Mouse (Mus musculus) kidney, embryonic 14.5 days (tissue): ENCODE results near the gene Eef1akmt2. TPM values are rescaled to one million over a fixed set of nuclear protein-coding genes. Genes with fewer than 3 reads are reported as not detected.

ENCODE experiments used
- ATAC-seq: fragments of 200-750 bp; cut with Nextera tagmentation; 2 replicates; pipeline ENCODE4 v1.8.0; 2017; ENCODE audit warnings: moderate number of reproducible peaks, mild to moderate bottlenecking, moderate TSS enrichment, moderate library complexity; ENCODE audit not compliant: low FRiP score, low TSS enrichment
- H3K27ac ChIP-seq: fragments of 300-500 bp; sonication (generic); 2 replicates; pipeline ENCODE4 v1.5.1; 2014; ENCODE audit warnings: low read depth, mild to moderate bottlenecking, low read length, moderate library complexity, mixed read lengths
- H3K27me3 ChIP-seq: fragments of 300-500 bp; sonication (generic); 2 replicates; pipeline ENCODE4 v1.6.1; 2014; ENCODE audit warnings: mild to moderate bottlenecking, low read length; ENCODE audit not compliant: control insufficient read depth, insufficient read depth
- H3K36me3 ChIP-seq: fragments of 300-500 bp; sonication (generic); 2 replicates; pipeline ENCODE4 v1.6.1; 2014; ENCODE audit warnings: low read length, mixed read lengths; ENCODE audit not compliant: control insufficient read depth, insufficient read depth
- H3K4me1 ChIP-seq: fragments of 300-500 bp; sonication (generic); 2 replicates; pipeline ENCODE4 v1.6.1; 2014; ENCODE audit warnings: low read length, mixed read lengths; ENCODE audit not compliant: control insufficient read depth, insufficient read depth
- H3K4me2 ChIP-seq: fragments of 300-500 bp; sonication (generic); replicated peaks from 2 replicates; pipeline ENCODE4 v1.6.1; 2014; ENCODE audit warnings: low read depth, mild to moderate bottlenecking, low read length
- H3K4me3 ChIP-seq: fragments of 300-500 bp; sonication (generic); 2 replicates; pipeline ENCODE4 v1.5.1; 2014; ENCODE audit warnings: mild to moderate bottlenecking, low read length
- H3K9ac ChIP-seq: fragments of 300-500 bp; sonication (generic); 2 replicates; pipeline ENCODE4 v1.6.1; 2014; ENCODE audit warnings: low read depth, mild to moderate bottlenecking, low read length, moderate library complexity
- H3K9me3 ChIP-seq: fragments of 300-500 bp; sonication (generic); 2 replicates; pipeline ENCODE4 v1.6.1; 2016; ENCODE audit warnings: low read length; ENCODE audit not compliant: control insufficient read depth
- WGBS: fragments of 180-500 bp; shearing (Covaris S2); extraction: QIAGEN DNeasy Blood & Tissue Kit; methylation state at CpG from one replicate; pipeline ENCODE4 v1.1.7; 2014; 5-methylcytosine and 5-hydroxymethylcytosine counted together
- polyA plus RNA-seq: library from polyadenylated mRNA; unstranded; fragments of >200 nt; fragmentation: Nextera tagmentation; extraction: Ambion mirVana; gene quantifications from 2 replicates; pipeline ENCODE4 v1.2.1, GENCODE M21; 2014

Eef1akmt2 gene
- polyA plus RNA-seq, 1 experiment from 2014 or later = 72.4 TPM

DNA sequence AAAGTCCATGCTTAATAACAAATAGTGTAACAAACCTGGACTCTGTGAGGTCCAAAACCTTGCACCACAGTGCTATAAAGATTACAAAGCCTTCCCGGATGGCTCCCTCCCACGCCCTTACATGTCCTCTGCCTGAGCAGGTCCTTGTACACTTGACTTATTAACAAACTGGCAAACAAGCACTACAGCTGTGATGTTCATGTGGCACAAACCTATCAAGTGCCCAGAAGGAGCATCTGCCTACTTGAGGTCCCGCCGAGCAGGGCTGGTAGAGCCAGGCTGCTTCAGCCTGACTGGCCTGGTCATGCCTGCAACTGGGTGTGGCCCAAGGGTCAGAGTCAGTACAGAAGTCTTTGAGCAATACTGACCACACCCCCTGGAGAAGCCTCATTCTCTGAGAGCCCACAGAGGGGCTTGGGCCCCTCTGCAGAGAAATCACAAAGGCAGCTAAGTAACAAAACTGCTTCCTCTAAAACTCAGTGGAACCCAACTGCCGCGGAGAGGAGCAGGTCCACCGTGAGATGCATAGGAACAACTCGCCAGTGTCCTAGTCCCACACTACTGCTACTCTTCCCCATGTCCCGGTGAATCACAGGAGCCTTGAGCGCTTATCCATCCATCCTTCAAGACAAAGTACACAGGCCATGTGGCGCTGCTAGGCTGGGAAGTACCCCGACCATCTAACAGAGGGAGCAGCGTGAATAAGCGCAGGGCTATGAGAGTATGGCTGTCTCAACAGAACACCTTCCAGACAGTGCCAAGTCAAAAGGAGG, 61.8 kb downstream of the Eef1akmt2 start:
- Histone ChIP-seq H3K27ac (no peak overlapping the region), H3K4me1 (peaks cover 12% of the 10 kb centered on the region), H3K9ac (no peak overlapping the region), H3K9me3 (no peaks in the 10 kb centered on the region), H3K36me3 (no peaks in the 10 kb centered on the region), H3K4me2 (no peak overlapping the region), H3K4me3 (no peak overlapping the region), H3K27me3 (no peaks in the 10 kb centered on the region)
- WGBS = 86% methylated on average over 14 of the region's 14 CpGs
- no peak for ATAC-seq

DNA sequence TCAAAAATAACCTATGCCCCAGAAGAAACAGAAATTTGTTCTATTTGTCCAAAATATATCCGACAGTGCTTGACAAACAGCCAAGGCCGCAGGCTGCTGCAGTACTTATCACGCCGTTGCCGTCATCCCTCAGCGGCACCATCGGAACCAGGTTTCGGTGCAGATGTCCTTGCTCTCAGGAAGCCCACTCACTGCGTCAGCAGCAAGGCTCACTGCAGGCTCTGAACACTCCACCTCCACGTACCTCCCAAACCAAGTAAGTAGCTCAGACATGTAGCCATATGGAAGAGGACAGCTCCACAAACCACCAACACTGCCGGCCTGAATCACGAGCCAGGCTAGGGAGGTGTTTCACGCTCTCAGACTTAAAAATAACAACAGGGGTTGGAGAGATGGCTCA, 63.6 kb downstream of the Eef1akmt2 start:
- no peak for ATAC-seq
- H3K4me2 ChIP-seq = no peak overlapping the region
- no peak overlapping the region for H3K27ac ChIP-seq
- 91% methylated on average over 13 of the region's 13 CpGs for WGBS
- H3K36me3 ChIP-seq = no peaks in the 10 kb centered on the region
- H3K4me3 ChIP-seq = no peak overlapping the region
- H3K27me3 ChIP-seq = no peaks in the 10 kb centered on the region
- peaks cover 18% of the 10 kb centered on the region for H3K4me1 ChIP-seq
- H3K9me3 ChIP-seq = no peaks in the 10 kb centered on the region
- H3K9ac ChIP-seq = no peak overlapping the region

DNA sequence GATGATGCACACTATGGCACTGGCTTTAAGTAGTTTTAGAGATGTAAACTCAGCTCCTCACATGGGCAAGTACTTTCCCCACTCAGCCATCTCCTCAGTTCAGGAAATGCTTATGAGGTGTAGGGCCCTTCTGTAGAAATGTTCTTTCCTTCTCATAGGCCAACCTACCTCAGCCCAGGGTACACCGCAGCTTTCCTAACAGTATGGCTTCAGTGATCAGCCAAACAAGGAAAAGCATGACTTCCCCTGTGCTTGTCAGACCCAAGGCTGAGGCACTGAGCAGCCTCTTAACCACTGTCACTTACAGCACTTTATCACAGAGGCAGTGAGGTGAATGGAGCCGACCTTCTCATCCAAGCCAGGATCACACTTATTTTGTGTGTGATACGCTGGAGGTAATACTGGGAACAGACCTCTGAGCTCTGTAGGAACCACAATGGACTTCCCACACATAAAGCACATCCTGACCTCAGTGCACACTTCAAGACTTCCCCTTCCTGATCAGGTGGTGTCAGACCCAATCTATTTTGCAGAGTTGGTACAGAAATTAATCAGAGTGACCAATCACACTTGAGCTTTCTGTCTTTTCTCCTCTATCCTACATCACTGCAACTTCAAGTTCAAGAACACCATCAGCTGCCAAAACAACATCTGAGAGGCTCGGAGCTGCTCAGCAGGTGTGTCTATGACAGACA, 64.8 kb downstream of the Eef1akmt2 start:
- Histone ChIP-seq H3K27ac (peak overlapping the region; percentile 18; the same call in 1 of the 2 replicates), H3K27me3 (no peaks in the 10 kb centered on the region), H3K4me1 (peaks cover 18% of the 10 kb centered on the region), H3K4me3 (no peak overlapping the region), H3K36me3 (no peaks in the 10 kb centered on the region), H3K9ac (no peak overlapping the region), H3K9me3 (no peaks in the 10 kb centered on the region), H3K4me2 (no peak overlapping the region)
- 83% methylated on average over 4 of the region's 4 CpGs for whole genome bisulfite sequencing
- no peak for ATAC-seq

DNA sequence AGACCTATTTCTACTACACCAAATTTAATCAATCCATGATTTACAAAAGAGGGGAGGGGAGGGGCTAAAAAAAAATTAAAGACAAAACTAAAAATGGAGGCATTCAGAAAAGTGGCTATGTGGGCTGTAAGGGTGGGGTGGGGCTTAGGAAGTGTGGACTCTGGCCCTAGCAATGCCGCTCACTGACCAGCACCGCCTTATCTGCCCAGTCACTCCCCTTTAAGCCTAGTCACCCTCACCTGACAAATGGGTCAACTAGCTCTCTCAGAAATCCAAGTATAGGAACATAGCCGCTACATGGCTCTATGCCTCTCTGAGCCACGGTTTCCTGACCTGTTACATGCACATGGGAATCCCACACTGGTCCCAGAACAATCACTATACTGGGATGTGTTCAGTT, 65.5 kb downstream of the Eef1akmt2 start:
- peaks cover 19% of the 10 kb centered on the region for H3K4me1 ChIP-seq
- WGBS = 95% methylated on average over 4 of the region's 4 CpGs
- peak overlapping the region; percentile 56; the same call in 1 of the 2 replicates for H3K27ac ChIP-seq
- no peak overlapping the region for H3K9ac ChIP-seq
- H3K9me3 ChIP-seq = no peaks in the 10 kb centered on the region
- no peaks in the 10 kb centered on the region for H3K27me3 ChIP-seq
- H3K4me3 ChIP-seq = no peak overlapping the region
- no peak overlapping the region for H3K4me2 ChIP-seq
- no peak for ATAC-seq
- H3K36me3 ChIP-seq = no peaks in the 10 kb centered on the region

DNA sequence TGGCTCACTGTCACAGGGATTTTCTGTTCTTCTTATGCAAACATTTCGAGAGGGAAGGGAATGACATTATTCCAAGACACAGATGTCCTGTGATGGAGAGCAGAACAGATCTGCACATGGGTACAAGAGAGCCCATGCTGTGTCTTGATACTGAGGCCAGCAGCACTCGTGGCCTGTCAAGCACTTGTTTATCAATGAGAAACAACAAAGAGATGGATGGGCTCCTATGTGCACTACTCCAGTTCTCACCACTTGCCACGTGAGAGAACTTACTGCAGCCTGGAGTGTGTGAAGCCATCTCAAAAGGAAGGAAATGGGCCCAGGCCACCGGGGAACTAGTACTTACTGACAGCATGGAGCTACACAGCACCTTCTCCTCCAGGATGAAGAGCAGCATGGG, 66.0 kb downstream of the Eef1akmt2 start:
- Histone ChIP-seq H3K9ac (no peak overlapping the region), H3K9me3 (no peaks in the 10 kb centered on the region), H3K4me3 (no peak overlapping the region), H3K4me2 (no peak overlapping the region), H3K36me3 (no peaks in the 10 kb centered on the region), H3K27ac (peak overlapping the region; percentile 56; the same call in 1 of the 2 replicates), H3K4me1 (peaks cover 24% of the 10 kb centered on the region), H3K27me3 (no peaks in the 10 kb centered on the region)
- no peak for ATAC-seq
- 41% methylated on average over 4 of the region's 4 CpGs for WGBS

DNA sequence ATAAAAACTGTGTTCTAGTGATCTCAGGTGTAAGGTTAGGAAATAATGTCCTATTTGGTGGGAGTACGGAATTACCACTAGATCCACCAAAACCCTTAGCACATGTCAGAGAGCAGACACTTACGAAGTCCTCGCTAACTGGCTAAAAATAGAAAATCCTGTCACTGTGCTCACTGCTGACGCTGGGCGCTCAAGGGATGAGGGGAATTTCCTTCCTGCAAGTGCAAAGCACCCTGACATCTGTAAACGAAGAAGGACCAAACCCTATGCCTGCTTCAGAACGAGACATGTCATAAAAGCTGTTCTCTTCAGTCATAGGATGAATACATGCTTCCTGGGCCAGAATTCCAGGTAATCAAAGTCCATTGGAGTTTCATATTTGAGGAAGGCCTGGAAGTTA, 66.5 kb downstream of the Eef1akmt2 start:
- Histone ChIP-seq H3K27me3 (no peaks in the 10 kb centered on the region), H3K4me2 (no peak overlapping the region), H3K9ac (no peak overlapping the region), H3K9me3 (no peaks in the 10 kb centered on the region), H3K4me3 (no peak overlapping the region), H3K36me3 (no peaks in the 10 kb centered on the region), H3K4me1 (peaks cover 29% of the 10 kb centered on the region), H3K27ac (peak overlapping the region; percentile 56)
- WGBS = 44% methylated on average over 7 of the region's 7 CpGs
- ATAC-seq = no peak

DNA sequence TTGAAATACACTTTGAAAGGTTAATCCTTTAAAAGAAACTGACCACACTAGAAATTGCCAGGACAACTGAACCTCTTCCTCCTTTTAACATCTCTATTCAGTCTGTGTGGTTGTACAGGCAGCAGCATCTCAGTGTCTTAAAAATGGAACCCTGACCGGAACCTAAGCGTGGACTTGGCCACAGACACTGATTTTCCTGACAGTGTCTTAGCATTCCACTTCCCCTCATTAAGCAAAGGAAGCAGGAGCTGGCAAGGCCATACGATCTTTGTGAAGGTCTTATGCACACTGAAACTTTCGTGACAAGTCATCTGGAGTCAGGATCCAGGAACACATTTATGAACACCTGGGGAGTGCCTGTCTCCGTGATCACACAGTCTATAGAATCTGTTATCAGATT, 68.4 kb downstream of the Eef1akmt2 start:
- 0 out of 2 replicates have a peak, but pooled peaks cover under 1% of the 10 kb centered on the region for H3K36me3 ChIP-seq
- no peak overlapping the region for H3K4me2 ChIP-seq
- H3K27ac ChIP-seq = no peak overlapping the region; the same call in 1 of the 2 replicates
- no peak overlapping the region for H3K9ac ChIP-seq
- peaks cover 37% of the 10 kb centered on the region for H3K4me1 ChIP-seq
- 74% methylated on average over 5 of the region's 5 CpGs for WGBS
- H3K4me3 ChIP-seq = no peak overlapping the region
- H3K9me3 ChIP-seq = no peaks in the 10 kb centered on the region
- ATAC-seq = no peak
- H3K27me3 ChIP-seq = no peaks in the 10 kb centered on the region

DNA sequence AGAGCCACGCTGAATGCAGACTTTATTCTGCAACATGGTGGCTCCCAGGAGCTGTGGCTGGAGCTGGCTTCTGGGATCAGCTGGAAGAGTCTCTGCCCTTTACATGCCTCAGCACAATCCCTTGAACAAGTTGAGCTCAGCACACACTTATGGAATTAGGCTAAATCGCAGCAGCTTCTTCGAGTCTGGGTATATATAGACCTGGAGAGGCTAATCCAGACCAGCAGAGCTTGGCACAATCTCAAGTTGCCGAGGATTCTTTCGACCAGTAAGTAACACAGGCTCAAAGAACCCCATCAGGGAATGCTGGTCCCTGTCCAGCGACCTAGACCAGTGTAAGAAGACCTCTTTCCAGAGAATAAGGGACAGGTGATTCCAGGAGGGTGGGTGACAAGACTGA, 70.6 kb downstream of the Eef1akmt2 start:
- ATAC-seq = no peak
- Histone ChIP-seq H3K36me3 (peaks cover 13% of the 10 kb centered on the region; the same call in 1 of the 2 replicates), H3K9ac (no peak overlapping the region), H3K27me3 (no peaks in the 10 kb centered on the region), H3K9me3 (no peaks in the 10 kb centered on the region), H3K4me3 (no peak overlapping the region), H3K27ac (no peak overlapping the region), H3K4me1 (peaks cover 37% of the 10 kb centered on the region), H3K4me2 (no peak overlapping the region)
- WGBS = 73% methylated on average over 6 of the region's 6 CpGs
